Mouse (Mus musculus): Measurements from ENCODE around the gene Agbl5. TPM values are rescaled to one million over a fixed set of nuclear protein-coding genes. Genes with fewer than 3 reads are reported as not detected.

Agbl5 gene
- total RNA-seq, 4 experiments from 2014 or later: 2.7 to 5.6 (median 3.2) TPM

- DNase-seq (ENCODE audit: low spot score in 2 of 2): peak in 1 of 2 experiments; percentile 42
Observed at GRCm38 (mm10) chr5:30887331-30887761, 1.1 kb upstream of the Agbl5 start.

- DNase-seq (ENCODE audit: low spot score in 2 of 2): peak; percentile 89 to 90
Observed at GRCm38 (mm10) chr5:30887858-30888336, 597 bp upstream of the Agbl5 start.

GRCm38 (mm10) chr5:30889088-30889754 is 727 bp downstream of the Agbl5 start:
- peak in 1 of 2 experiments; percentile 33 for DNase-seq (ENCODE audit: low spot score in 2 of 2)

GRCm38 (mm10) chr5:30890375-30890774 is 1.9 kb downstream of the Agbl5 start:
- DNase-seq (ENCODE audit: low spot score in 2 of 2): no peak

- DNase-seq (ENCODE audit: low spot score in 2 of 2): no peak
Observed at GRCm38 (mm10) chr5:30901860-30902259, 13.4 kb downstream of the Agbl5 start.

- peak; percentile 93 to 94 for DNase-seq (ENCODE audit: low spot score in 2 of 2)
Observed at GRCm38 (mm10) chr5:30907413-30908059, 19.0 kb downstream of the Agbl5 start, which contains the start of gene Ost4. Gene Ost4 (minus strand): TSS chr5:30907788.

- DNase-seq (ENCODE audit: low spot score in 2 of 2): no peak
Observed at GRCm38 (mm10) chr5:30908426-30909299, 20.2 kb downstream of the Agbl5 start.

GRCm38 (mm10) chr5:30909300-30909659 is 20.8 kb downstream of the Agbl5 start:
- DNase-seq (ENCODE audit: low spot score in 2 of 2): no peak

GRCm38 (mm10) chr5:30909863-30910262 is 21.4 kb downstream of the Agbl5 start:
- no peak for DNase-seq (ENCODE audit: low spot score in 2 of 2)

- DNase-seq (ENCODE audit: low spot score in 2 of 2): no peak
Observed at GRCm38 (mm10) chr5:30910481-30910880, 22.0 kb downstream of the Agbl5 start.

GRCm38 (mm10) chr5:30912156-30912555 is 23.7 kb downstream of the Agbl5 start:
- no peak for DNase-seq (ENCODE audit: low spot score in 2 of 2)

- DNase-seq (ENCODE audit: low spot score in 2 of 2): peak in 1 of 2 experiments; percentile 65
Observed at GRCm38 (mm10) chr5:30913060-30913841, 24.8 kb downstream of the Agbl5 start, which contains the start of gene Emilin1. Gene Emilin1 (plus strand): TSS chr5:30913402.

- no peak for DNase-seq (ENCODE audit: low spot score in 2 of 2)
Observed at GRCm38 (mm10) chr5:30914101-30914635, 25.7 kb downstream of the Agbl5 start.

GRCm38 (mm10) chr5:30914849-30915248 is 26.4 kb downstream of the Agbl5 start:
- no peak for DNase-seq (ENCODE audit: low spot score in 2 of 2)

GRCm38 (mm10) chr5:30915456-30915855 is 27.0 kb downstream of the Agbl5 start:
- DNase-seq (ENCODE audit: low spot score in 2 of 2): no peak

GRCm38 (mm10) chr5:30915974-30916433 is 27.5 kb downstream of the Agbl5 start:
- DNase-seq (ENCODE audit: low spot score in 2 of 2): peak; percentile 89 to 92

GRCm38 (mm10) chr5:30916841-30917240 is 28.3 kb downstream of the Agbl5 start:
- no peak for DNase-seq (ENCODE audit: low spot score in 2 of 2)

GRCm38 (mm10) chr5:30917348-30917747 is 28.9 kb downstream of the Agbl5 start:
- DNase-seq (ENCODE audit: low spot score in 2 of 2): no peak

- no peak for DNase-seq (ENCODE audit: low spot score in 2 of 2)
Observed at GRCm38 (mm10) chr5:30917891-30918670, 29.6 kb downstream of the Agbl5 start.

GRCm38 (mm10) chr5:30918691-30919090 is 30.2 kb downstream of the Agbl5 start:
- DNase-seq (ENCODE audit: low spot score in 2 of 2): no peak

Measured in gastrocnemius, adult 8-10 months (tissue).